In the genomic region with DNA sequence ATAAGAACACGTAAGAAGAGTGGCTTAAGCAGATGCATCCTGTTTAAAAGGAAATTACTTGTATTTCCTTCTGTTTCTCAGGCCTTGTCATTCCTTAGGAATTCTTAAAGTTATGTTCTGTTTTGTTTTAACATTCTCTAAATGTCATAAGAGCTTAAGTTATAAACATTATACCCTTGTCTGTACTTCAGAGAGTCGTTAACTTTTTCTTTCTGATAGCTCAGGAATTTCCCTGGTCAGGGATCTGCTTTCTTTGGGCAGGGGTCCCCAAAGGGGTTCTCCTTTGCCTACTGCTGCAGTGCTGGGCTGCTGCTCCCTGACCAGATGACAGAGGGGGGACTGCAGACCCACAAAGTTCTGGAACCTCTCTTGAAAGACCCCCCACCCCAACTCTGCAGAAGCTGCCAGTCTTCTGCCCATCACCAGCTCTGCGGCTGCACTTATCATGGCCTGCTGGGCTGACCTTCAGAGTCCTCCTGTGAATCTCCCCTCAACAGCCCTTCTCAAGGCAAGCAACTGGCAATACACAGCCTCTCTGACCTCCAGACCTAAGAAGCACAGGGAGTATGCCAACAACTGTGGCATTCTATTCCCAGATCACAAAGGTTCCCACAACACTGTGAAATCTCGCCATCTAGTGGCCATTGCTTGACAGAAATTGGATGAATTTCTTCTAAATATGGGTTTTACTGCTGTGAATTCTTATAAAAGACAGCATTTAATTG, we compare ENCODE assay signal across 8 mouse cellular contexts. TPM values are rescaled to one million over a fixed set of nuclear protein-coding genes. Genes with fewer than 3 reads are reported as not detected.
A peak's percentile ranks its signal among the peaks of the same experiment; 100 is the strongest.
DNase-seq lines count a peak whose midpoint lies in the region; ATAC-seq and TF ChIP-seq lines count a peak whose summit lies in the region.

No protein-coding gene starts in this region.

- peak; percentile 3 to 9 for DNase-seq in urinary bladder, adult 18-20 months (ENCODE audit: low spot score in 2 of 2)
- no peak for DNase-seq in urinary bladder, postnatal 10 days (ENCODE audit: low spot score)
- DNase-seq in cerebellum, postnatal 25 days = peak; percentile 35 to 75
- DNase-seq in limb, embryonic 11.5 days (ENCODE audit: low spot score) = peak; percentile 67
- DNase-seq in thymus, postnatal 0 days (ENCODE audit: low spot score) = peak; percentile 61

- peak; percentile 88 for TF ChIP-seq CTCF in intestine, postnatal 0 days (IDR thresholded peaks at IDR 0.05; ENCODE audit: low read depth)

- H3K4me2 ChIP-seq in intestine, postnatal 0 days (replicated peaks; ENCODE audit: low read depth) = no peak overlapping the region
- no peak overlapping the region for H3K4me2 ChIP-seq in limb, embryonic 11.5 days (ENCODE audit: low read depth, severe bottlenecking)
- no peak overlapping the region for H3K4me2 ChIP-seq in midbrain, embryonic 16.5 days (ENCODE audit: low read length)

- H3K27ac ChIP-seq in intestine, postnatal 0 days (ENCODE audit: low read depth, low read length) = peak overlapping the region; percentile 46; the same call in 1 of the 2 replicates
- H3K27ac ChIP-seq in limb, embryonic 11.5 days (replicated peaks; ENCODE audit: low read depth, low read length) = 0 out of 2 replicates have a peak overlapping the region, but pooled peaks have one; percentile 8
- H3K27ac ChIP-seq in midbrain, embryonic 16.5 days (ENCODE audit: low read length) = no peak overlapping the region

- H3K9ac ChIP-seq in intestine, postnatal 0 days (ENCODE audit: low read depth, low read length) = no peak overlapping the region
- H3K9ac ChIP-seq in limb, embryonic 11.5 days (ENCODE audit: low read length) = no peak overlapping the region
- no peak overlapping the region for H3K9ac ChIP-seq in midbrain, embryonic 16.5 days (ENCODE audit: low read depth, low read length)

- H3K4me3 ChIP-seq in intestine, postnatal 0 days (ENCODE audit: low read depth, low read length) = no peak overlapping the region
- H3K4me3 ChIP-seq in limb, embryonic 11.5 days (ENCODE audit: low read depth, low read length) = no peak overlapping the region
- no peak overlapping the region for H3K4me3 ChIP-seq in midbrain, embryonic 16.5 days (ENCODE audit: low read depth, low read length)

- no peaks in the 10 kb centered on the region for H3K36me3 ChIP-seq in intestine, postnatal 0 days (ENCODE audit: control insufficient read depth, insufficient read depth)
- H3K36me3 ChIP-seq in limb, embryonic 11.5 days (ENCODE audit: control insufficient read depth, insufficient read depth, low read length) = no peaks in the 10 kb centered on the region
- no peaks in the 10 kb centered on the region for H3K36me3 ChIP-seq in midbrain, embryonic 16.5 days (ENCODE audit: control insufficient read depth, insufficient read depth, low read length)

- WGBS in intestine, postnatal 0 days = 29% methylated on average over 4 of the region's 4 CpGs
- 47% methylated on average over 4 of the region's 4 CpGs for WGBS in limb, embryonic 11.5 days
- 59% methylated on average over 4 of the region's 4 CpGs for WGBS in midbrain, embryonic 16.5 days

- no peaks in the 10 kb centered on the region for H3K9me3 ChIP-seq in intestine, postnatal 0 days (ENCODE audit: control insufficient read depth)
- no peaks in the 10 kb centered on the region for H3K9me3 ChIP-seq in limb, embryonic 11.5 days (ENCODE audit: control insufficient read depth, low read length)
- no peaks in the 10 kb centered on the region for H3K9me3 ChIP-seq in midbrain, embryonic 16.5 days (replicated peaks; ENCODE audit: control insufficient read depth, low read length, poor library complexity, severe bottlenecking)

- no peaks in the 10 kb centered on the region for H3K27me3 ChIP-seq in intestine, postnatal 0 days (replicated peaks; ENCODE audit: control insufficient read depth, insufficient read depth, low read length)
- H3K27me3 ChIP-seq in limb, embryonic 11.5 days (ENCODE audit: control insufficient read depth, insufficient read depth, low read length) = no peaks in the 10 kb centered on the region
- H3K27me3 ChIP-seq in midbrain, embryonic 16.5 days (ENCODE audit: control insufficient read depth, insufficient read depth, low read depth, low read length) = no peaks in the 10 kb centered on the region

- no peaks in the 10 kb centered on the region for H3K4me1 ChIP-seq in intestine, postnatal 0 days (replicated peaks; ENCODE audit: control insufficient read depth, insufficient read depth, low read length)
- no peaks in the 10 kb centered on the region for H3K4me1 ChIP-seq in limb, embryonic 11.5 days (ENCODE audit: control insufficient read depth, insufficient read depth, low read length)
- H3K4me1 ChIP-seq in midbrain, embryonic 16.5 days (ENCODE audit: control insufficient read depth, insufficient read depth, low read length) = no peaks in the 10 kb centered on the region

- ATAC-seq in granulocyte monocyte progenitor cell, adult 5-6 weeks (replicated peaks; ENCODE audit: poor library complexity, severe bottlenecking) = peak; percentile 72
- ATAC-seq in intestine, postnatal 0 days = no peak
- no peak for ATAC-seq in limb, embryonic 11.5 days (ENCODE audit: insufficient number of reproducible peaks, low FRiP score, low TSS enrichment, low read depth)
- ATAC-seq in midbrain, embryonic 16.5 days = peak; percentile 85

RNA-seq across cellular contexts. Expression of a gene that starts 18.9 kb away (rescaled TPM):
- total RNA-seq in granulocyte monocyte progenitor cell, adult 5-6 weeks (2014; fragmentation: Nextera tagmentation) = 14.4 and 18.0 TPM in 2 replicates
- total RNA-seq in granulocyte monocyte progenitor cell, adult 5-6 weeks (2017) = 13.9 and 18.0 TPM in 2 replicates
- polyA plus RNA-seq in intestine, postnatal 0 days (2015; fragmentation: Nextera tagmentation; extraction: Ambion mirVana) = 6.2 and 6.4 TPM in 2 replicates
- polyA plus RNA-seq in limb, embryonic 11.5 days (2014; fragmentation: Nextera tagmentation; extraction: Ambion mirVana) = 46.3 and 48.1 TPM in 2 replicates
- 57.1 and 58.6 TPM in 2 replicates for polyA plus RNA-seq in midbrain, embryonic 16.5 days (2015; fragmentation: Nextera tagmentation; extraction: Ambion mirVana)
- polyA plus RNA-seq in thymus, postnatal 0 days (2015; fragmentation: Nextera tagmentation; extraction: Ambion mirVana) = 16.1 and 17.3 TPM in 2 replicates

RNA-seq across cellular contexts. Expression of a gene that starts 32.3 kb away (rescaled TPM):
- not detected in 2 replicates for total RNA-seq in granulocyte monocyte progenitor cell, adult 5-6 weeks (2014; fragmentation: Nextera tagmentation)
- not detected in 2 replicates for total RNA-seq in granulocyte monocyte progenitor cell, adult 5-6 weeks (2017)
- polyA plus RNA-seq in intestine, postnatal 0 days (2015; fragmentation: Nextera tagmentation; extraction: Ambion mirVana) = not detected in 2 replicates
- not detected in 2 replicates for polyA plus RNA-seq in limb, embryonic 11.5 days (2014; fragmentation: Nextera tagmentation; extraction: Ambion mirVana)
- not detected in 2 replicates for polyA plus RNA-seq in midbrain, embryonic 16.5 days (2015; fragmentation: Nextera tagmentation; extraction: Ambion mirVana)
- polyA plus RNA-seq in thymus, postnatal 0 days (2015; fragmentation: Nextera tagmentation; extraction: Ambion mirVana) = not detected in 2 replicates

Comparison
In these comparisons a context has a peak if more than half of its experiments do, and no peak if none do; other contexts are left out.
1. ATAC-seq: peak in granulocyte monocyte progenitor cell, adult 5-6 weeks (single experiment) and midbrain, embryonic 16.5 days (single experiment); none in intestine, postnatal 0 days (single experiment) and limb, embryonic 11.5 days (single experiment).